Mouse (Mus musculus): ENCODE measurements at regions not wholly inside any gene's neighbourhood (a gene's known extent, or its start where the extent isn't known, plus 50 kb on each side); places are given as distances from the start of the nearest gene placed in this dataset.

DNA sequence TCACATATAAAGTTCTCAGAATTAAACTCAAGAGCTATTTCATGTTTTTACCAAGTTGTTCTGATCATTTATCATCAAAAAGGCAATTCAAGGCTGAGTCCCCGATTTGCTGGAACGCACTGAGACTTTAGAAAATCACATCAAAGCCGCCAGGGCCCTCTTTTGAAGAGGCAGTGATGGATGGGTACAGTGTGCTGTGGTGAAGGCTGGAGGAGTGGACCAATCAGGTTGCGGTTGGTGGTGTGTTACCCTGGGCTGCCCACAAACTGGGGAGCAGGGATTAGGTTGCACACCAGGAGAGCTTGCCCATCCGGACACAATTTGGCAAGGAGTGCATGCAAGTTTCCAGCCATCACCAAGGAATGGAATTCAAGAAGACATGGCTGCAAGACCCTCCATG, 191.9 kb upstream of the Wdfy3 start:
- Histone ChIP-seq H3K4me1 (ENCODE audit: control insufficient read depth in 2 of 2, insufficient read depth in 2 of 2, low read length in 2 of 2, poor library complexity in 1 of 2) (no peaks in the 10 kb centered on the region), H3K36me3 (ENCODE audit: control insufficient read depth, insufficient read depth, low read length, poor library complexity, severe bottlenecking) (no peaks in the 10 kb centered on the region), H3K9ac (ENCODE audit: insufficient read depth, low read depth, low read length, poor library complexity, severe bottlenecking) (no peak overlapping the region), H3K4me3 (ENCODE audit: insufficient read depth in 1 of 2, low read depth in 1 of 2, low read length in 2 of 2, poor library complexity in 1 of 2, severe bottlenecking in 1 of 2) (no peak overlapping the region), H3K9me3 (ENCODE audit: control insufficient read depth, insufficient read depth, low read depth, low read length) (no peaks in the 10 kb centered on the region), H3K27ac (ENCODE audit: insufficient read depth, low read depth, low read length, poor library complexity, severe bottlenecking) (no peak overlapping the region)
- in situ Hi-C loops (cut with MboI; ENCODE audit: low sequenced_read_pairs in 2 of 2, unreplicated experiment in 2 of 2): no loop called here
- TF ChIP-seq HCFC1 (IDR thresholded peaks at IDR 0.05; ENCODE audit: borderline replicate concordance, insufficient read depth, low read length) (no peak), ZC3H11A (IDR thresholded peaks at IDR 0.05; ENCODE audit: borderline replicate concordance, low read depth, low read length) (no peak), MAFK (IDR thresholded peaks at IDR 0.05; ENCODE audit: insufficient read depth, low read depth, low read length) (no peak), CHD2 (IDR thresholded peaks at IDR 0.05; ENCODE audit: low read depth, low read length) (no peak), ZNF384 (IDR thresholded peaks at IDR 0.05; ENCODE audit: low read depth, low read length) (no peak)
- no peak for DNase-seq (ENCODE audit: low read depth, low spot score)

GRCm38 (mm10) chr5:102266451-102266850, 196.7 kb upstream of the Wdfy3 start:
- DNase-seq (ENCODE audit: low read depth, low spot score): no peak
- Histone ChIP-seq H3K4me3 (ENCODE audit: insufficient read depth in 1 of 2, low read depth in 1 of 2, low read length in 2 of 2, poor library complexity in 1 of 2, severe bottlenecking in 1 of 2) (no peak overlapping the region), H3K27ac (ENCODE audit: insufficient read depth, low read depth, low read length, poor library complexity, severe bottlenecking) (no peak overlapping the region), H3K9me3 (ENCODE audit: control insufficient read depth, insufficient read depth, low read depth, low read length) (no peaks in the 10 kb centered on the region), H3K36me3 (ENCODE audit: control insufficient read depth, insufficient read depth, low read length, poor library complexity, severe bottlenecking) (no peaks in the 10 kb centered on the region), H3K9ac (ENCODE audit: insufficient read depth, low read depth, low read length, poor library complexity, severe bottlenecking) (no peak overlapping the region), H3K4me1 (ENCODE audit: control insufficient read depth in 2 of 2, insufficient read depth in 2 of 2, low read length in 2 of 2, poor library complexity in 1 of 2) (no peaks in the 10 kb centered on the region)
- TF ChIP-seq HCFC1 (IDR thresholded peaks at IDR 0.05; ENCODE audit: borderline replicate concordance, insufficient read depth, low read length) (no peak), ZNF384 (IDR thresholded peaks at IDR 0.05; ENCODE audit: low read depth, low read length) (no peak)
- in situ Hi-C loops (cut with MboI; ENCODE audit: low sequenced_read_pairs in 2 of 2, unreplicated experiment in 2 of 2): no loop called here

- Histone ChIP-seq H3K27ac (ENCODE audit: insufficient read depth, low read depth, low read length, poor library complexity, severe bottlenecking) (no peak overlapping the region), H3K9me3 (ENCODE audit: control insufficient read depth, insufficient read depth, low read depth, low read length) (no peaks in the 10 kb centered on the region), H3K36me3 (ENCODE audit: control insufficient read depth, insufficient read depth, low read length, poor library complexity, severe bottlenecking) (no peaks in the 10 kb centered on the region), H3K9ac (ENCODE audit: insufficient read depth, low read depth, low read length, poor library complexity, severe bottlenecking) (no peak overlapping the region), H3K4me3 (ENCODE audit: insufficient read depth in 1 of 2, low read depth in 1 of 2, low read length in 2 of 2, poor library complexity in 1 of 2, severe bottlenecking in 1 of 2) (no peak overlapping the region), H3K4me1 (ENCODE audit: control insufficient read depth in 2 of 2, insufficient read depth in 2 of 2, low read length in 2 of 2, poor library complexity in 1 of 2) (no peaks in the 10 kb centered on the region)
- no peak for DNase-seq (ENCODE audit: low read depth, low spot score)
- in situ Hi-C loops (cut with MboI; ENCODE audit: low sequenced_read_pairs in 2 of 2, unreplicated experiment in 2 of 2): no loop called here
- TF ChIP-seq ZC3H11A (IDR thresholded peaks at IDR 0.05; ENCODE audit: borderline replicate concordance, low read depth, low read length) (no peak), MAFK (IDR thresholded peaks at IDR 0.05; ENCODE audit: insufficient read depth, low read depth, low read length) (no peak), CHD2 (IDR thresholded peaks at IDR 0.05; ENCODE audit: low read depth, low read length) (no peak), ZNF384 (IDR thresholded peaks at IDR 0.05; ENCODE audit: low read depth, low read length) (no peak), HCFC1 (IDR thresholded peaks at IDR 0.05; ENCODE audit: borderline replicate concordance, insufficient read depth, low read length) (no peak)
Measured at GRCm38 (mm10) chr5:102267150-102267549, 197.4 kb upstream of the Wdfy3 start.

DNA sequence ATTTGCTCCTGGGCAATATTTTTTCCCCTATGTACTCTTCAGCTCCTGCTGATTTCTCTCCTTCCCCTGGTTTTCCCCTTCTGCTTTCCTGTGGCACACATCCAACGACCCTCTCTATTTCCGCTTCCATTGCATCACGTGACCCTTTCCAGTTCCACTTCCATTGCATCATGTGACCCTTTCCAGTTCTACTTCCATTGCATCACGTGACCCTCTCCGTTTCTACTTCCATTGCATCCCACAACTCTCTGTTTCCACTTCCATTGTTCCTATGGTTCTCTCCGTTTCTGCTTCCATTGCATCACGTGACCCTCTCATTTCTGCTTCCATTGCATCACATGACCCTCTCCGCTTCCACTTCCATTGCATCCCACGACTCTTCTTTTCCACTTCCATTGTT, 199.5 kb upstream of the Wdfy3 start:
- no peaks in the 10 kb centered on the region for H3K9me3 ChIP-seq (ENCODE audit: control insufficient read depth, insufficient read depth, low read depth, low read length)
- no peak for TF ChIP-seq HCFC1 (IDR thresholded peaks at IDR 0.05; ENCODE audit: borderline replicate concordance, insufficient read depth, low read length)
- no peak for TF ChIP-seq CHD2 (IDR thresholded peaks at IDR 0.05; ENCODE audit: low read depth, low read length)
- TF ChIP-seq ZC3H11A (IDR thresholded peaks at IDR 0.05; ENCODE audit: borderline replicate concordance, low read depth, low read length): no peak
- no peak for TF ChIP-seq MAFK (IDR thresholded peaks at IDR 0.05; ENCODE audit: insufficient read depth, low read depth, low read length)
- no peak for TF ChIP-seq ZNF384 (IDR thresholded peaks at IDR 0.05; ENCODE audit: low read depth, low read length)
- no peak overlapping the region for H3K9ac ChIP-seq (ENCODE audit: insufficient read depth, low read depth, low read length, poor library complexity, severe bottlenecking)
- no peak overlapping the region for H3K4me3 ChIP-seq (ENCODE audit: insufficient read depth in 1 of 2, low read depth in 1 of 2, low read length in 2 of 2, poor library complexity in 1 of 2, severe bottlenecking in 1 of 2)
- in situ Hi-C loops (cut with MboI; ENCODE audit: low sequenced_read_pairs in 2 of 2, unreplicated experiment in 2 of 2): no loop called here
- DNase-seq (ENCODE audit: low read depth, low spot score): no peak
- no peak overlapping the region for H3K27ac ChIP-seq (ENCODE audit: insufficient read depth, low read depth, low read length, poor library complexity, severe bottlenecking)
- no peaks in the 10 kb centered on the region for H3K4me1 ChIP-seq (ENCODE audit: control insufficient read depth in 2 of 2, insufficient read depth in 2 of 2, low read length in 2 of 2, poor library complexity in 1 of 2)
- no peaks in the 10 kb centered on the region for H3K36me3 ChIP-seq (ENCODE audit: control insufficient read depth, insufficient read depth, low read length, poor library complexity, severe bottlenecking)

DNA sequence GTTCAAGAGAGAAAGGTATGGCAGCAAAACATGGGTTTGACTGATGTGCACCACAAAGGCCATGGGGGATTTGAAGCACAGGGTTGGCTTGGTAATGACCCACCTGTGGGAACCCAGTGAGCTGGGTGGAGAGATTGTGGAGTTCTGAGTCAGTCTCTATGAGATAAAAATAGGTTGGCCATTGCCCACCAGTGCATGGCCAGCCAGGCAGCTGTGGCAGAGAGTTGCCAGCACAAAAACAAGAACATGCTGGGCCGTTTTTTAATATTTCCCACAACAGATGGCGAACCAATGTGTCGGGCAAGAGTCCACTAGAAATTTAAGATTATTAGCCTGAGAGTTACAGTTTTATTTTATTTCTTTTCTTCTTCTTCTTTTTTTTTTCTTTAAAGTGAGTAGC, 205.6 kb upstream of the Arhgap24 start:
- Histone ChIP-seq H3K9me3 (ENCODE audit: control insufficient read depth, insufficient read depth, low read depth, low read length) (no peaks in the 10 kb centered on the region), H3K4me1 (ENCODE audit: control insufficient read depth in 2 of 2, insufficient read depth in 2 of 2, low read length in 2 of 2, poor library complexity in 1 of 2) (no peaks in the 10 kb centered on the region), H3K4me3 (ENCODE audit: insufficient read depth in 1 of 2, low read depth in 1 of 2, low read length in 2 of 2, poor library complexity in 1 of 2, severe bottlenecking in 1 of 2) (no peak overlapping the region), H3K9ac (ENCODE audit: insufficient read depth, low read depth, low read length, poor library complexity, severe bottlenecking) (no peak overlapping the region), H3K27ac (ENCODE audit: insufficient read depth, low read depth, low read length, poor library complexity, severe bottlenecking) (no peak overlapping the region), H3K36me3 (ENCODE audit: control insufficient read depth, insufficient read depth, low read length, poor library complexity, severe bottlenecking) (no peaks in the 10 kb centered on the region)
- in situ Hi-C loops (cut with MboI; ENCODE audit: low sequenced_read_pairs in 2 of 2, unreplicated experiment in 2 of 2): no loop called here
- no peak for DNase-seq (ENCODE audit: low read depth, low spot score)
- TF ChIP-seq ZNF384 (IDR thresholded peaks at IDR 0.05; ENCODE audit: low read depth, low read length): no peak
- TF ChIP-seq ZC3H11A (IDR thresholded peaks at IDR 0.05; ENCODE audit: borderline replicate concordance, low read depth, low read length): no peak
- TF ChIP-seq CHD2 (IDR thresholded peaks at IDR 0.05; ENCODE audit: low read depth, low read length): no peak
- no peak for TF ChIP-seq HCFC1 (IDR thresholded peaks at IDR 0.05; ENCODE audit: borderline replicate concordance, insufficient read depth, low read length)
- TF ChIP-seq MAFK (IDR thresholded peaks at IDR 0.05; ENCODE audit: insufficient read depth, low read depth, low read length): no peak
